Mouse (Mus musculus) stomach, embryonic 15.5 days (tissue): Measurements from ENCODE around the gene Glipr1l2. TPM values are rescaled to one million over a fixed set of nuclear protein-coding genes. Genes with fewer than 3 reads are reported as not detected.

Experiments used
- ATAC-seq: fragments of 200-750 bp; cut with Nextera tagmentation; 2 replicates; pipeline ENCODE4 v1.8.0; 2017; ENCODE audit warnings: low read depth, moderate number of reproducible peaks, moderate TSS enrichment; ENCODE audit not compliant: insufficient read depth, low FRiP score
- H3K27ac ChIP-seq: fragments of 300-500 bp; sonication (generic); 2 replicates; pipeline ENCODE4 v1.5.1; 2015; ENCODE audit warnings: mild to moderate bottlenecking, inconsistent platforms
- H3K27me3 ChIP-seq: fragments of 300-500 bp; sonication (generic); replicated peaks from 2 replicates; pipeline ENCODE4 v1.6.1; 2015; ENCODE audit warnings: inconsistent platforms
- H3K36me3 ChIP-seq: fragments of 300-500 bp; sonication (generic); 2 replicates; pipeline ENCODE4 v1.6.1; 2015; ENCODE audit warnings: inconsistent platforms
- H3K4me1 ChIP-seq: fragments of 300-500 bp; sonication (generic); 2 replicates; pipeline ENCODE4 v1.6.1; 2015; ENCODE audit warnings: inconsistent platforms
- H3K4me2 ChIP-seq: fragments of 300-500 bp; sonication (generic); 2 replicates; pipeline ENCODE4 v1.6.1; 2015; ENCODE audit warnings: mild to moderate bottlenecking, inconsistent platforms
- H3K4me3 ChIP-seq: fragments of 300-500 bp; sonication (generic); replicated peaks from 2 replicates; pipeline ENCODE4 v1.5.1; 2015; ENCODE audit warnings: inconsistent platforms
- H3K9ac ChIP-seq: fragments of 300-500 bp; sonication (generic); 2 replicates; pipeline ENCODE4 v1.6.1; 2015; ENCODE audit warnings: inconsistent platforms
- H3K9me3 ChIP-seq: fragments of 300-500 bp; sonication (generic); 2 replicates; pipeline ENCODE4 v1.6.1; 2016; ENCODE audit warnings: inconsistent platforms
- WGBS: fragments of 180-500 bp; shearing (Covaris S2); methylation state at CpG from one replicate; pipeline ENCODE4 v1.1.7; 2015; 5-methylcytosine and 5-hydroxymethylcytosine counted together
- polyA plus RNA-seq: library from polyadenylated mRNA; unstranded; fragments of >200 nt; fragmentation: Nextera tagmentation; extraction: Ambion mirVana; gene quantifications from 2 replicates; pipeline ENCODE4 v1.2.1, GENCODE M21; 2015

The Glipr1l2 gene
- polyA plus RNA-seq, 1 experiment from 2014 or later = not detected

GRCm38 (mm10) chr10:112132194-112132593 is 49.0 kb downstream of the Glipr1l2 start:
- Histone ChIP-seq H3K27me3 (no peaks in the 10 kb centered on the region), H3K36me3 (no peaks in the 10 kb centered on the region), H3K9ac (no peak overlapping the region), H3K4me1 (no peaks in the 10 kb centered on the region), H3K27ac (no peak overlapping the region), H3K4me3 (no peak overlapping the region), H3K4me2 (no peak overlapping the region), H3K9me3 (no peaks in the 10 kb centered on the region)
- WGBS = 89% methylated on average over 3 of the region's 3 CpGs
- no peak for ATAC-seq

GRCm38 (mm10) chr10:112138050-112138870 is 55.1 kb downstream of the Glipr1l2 start:
- H3K27me3 ChIP-seq = no peaks in the 10 kb centered on the region
- ATAC-seq = no peak
- peak overlapping the region; percentile 46 for H3K4me2 ChIP-seq
- 21% methylated on average over 9 of the region's 9 CpGs for WGBS
- peak overlapping the region; percentile 26; the same call in 1 of the 2 replicates for H3K4me3 ChIP-seq
- no peaks in the 10 kb centered on the region for H3K4me1 ChIP-seq
- no peaks in the 10 kb centered on the region for H3K36me3 ChIP-seq
- no peaks in the 10 kb centered on the region for H3K9me3 ChIP-seq
- no peak overlapping the region for H3K9ac ChIP-seq
- H3K27ac ChIP-seq = no peak overlapping the region

- 42% methylated on average over 6 of the region's 6 CpGs for WGBS
- no peaks in the 10 kb centered on the region for H3K4me1 ChIP-seq
Measured at GRCm38 (mm10) chr10:112138871-112139430, 55.8 kb downstream of the Glipr1l2 start.

GRCm38 (mm10) chr10:112139834-112140233 is 56.7 kb downstream of the Glipr1l2 start:
- no peak overlapping the region for H3K9ac ChIP-seq
- whole genome bisulfite sequencing = 50% methylated on average over 2 of the region's 2 CpGs
- no peak overlapping the region for H3K4me3 ChIP-seq
- H3K27me3 ChIP-seq = no peaks in the 10 kb centered on the region
- H3K4me1 ChIP-seq = no peaks in the 10 kb centered on the region
- H3K27ac ChIP-seq = no peak overlapping the region
- H3K9me3 ChIP-seq = no peaks in the 10 kb centered on the region
- H3K4me2 ChIP-seq = no peak overlapping the region
- H3K36me3 ChIP-seq = no peaks in the 10 kb centered on the region
- ATAC-seq = peak; percentile 18; the same call in 1 of the 2 replicates

More at GRCm38 (mm10) chr10:112138871-112139430, 55.8 kb downstream of the Glipr1l2 start:
- no peak for ATAC-seq
- H3K9ac ChIP-seq = no peak overlapping the region
- H3K9me3 ChIP-seq = no peaks in the 10 kb centered on the region
- H3K4me3 ChIP-seq = peak overlapping the region; percentile 26; the same call in 1 of the 2 replicates
- H3K27ac ChIP-seq = no peak overlapping the region
- peak overlapping the region; percentile 46 for H3K4me2 ChIP-seq
- no peaks in the 10 kb centered on the region for H3K36me3 ChIP-seq
- no peaks in the 10 kb centered on the region for H3K27me3 ChIP-seq

Other genes starting within 250 kb of the Glipr1l2 start
- gene Krr1, start 110.7 kb upstream of the Glipr1l2 start, polyA plus RNA-seq = 39.4 and 39.7 TPM in 2 replicates
- 11.1 and 13.4 TPM in 2 replicates for gene Glipr1, start 80.7 kb upstream of the Glipr1l2 start, polyA plus RNA-seq
- gene Glipr1l1, start 23.2 kb upstream of the Glipr1l2 start, polyA plus RNA-seq = not detected in 2 replicates
- not detected in 2 replicates for gene Glipr1l3, start 77.0 kb downstream of the Glipr1l2 start, polyA plus RNA-seq
- 0.24 and 0.27 TPM in 2 replicates for gene Caps2, start 80.3 kb downstream of the Glipr1l2 start, polyA plus RNA-seq
- gene Kcnc2, start 187.8 kb downstream of the Glipr1l2 start, polyA plus RNA-seq = 0.71 and 1.2 TPM in 2 replicates